Mouse (Mus musculus) midbrain, embryonic 12.5 days (tissue): Measurements from ENCODE around the gene Ccnf. TPM values are rescaled to one million over a fixed set of nuclear protein-coding genes. Genes with fewer than 3 reads are reported as not detected.
A peak's percentile ranks its signal among the peaks of the same experiment; 100 is the strongest.

ENCODE experiments used
- ATAC-seq: fragments of 200-750 bp; cut with Nextera tagmentation; 2 replicates; pipeline ENCODE4 v1.8.0; 2017; ENCODE audit warnings: low read depth, moderate TSS enrichment, moderate library complexity; ENCODE audit not compliant: low FRiP score
- H3K27ac ChIP-seq: fragments of 300-500 bp; sonication (generic); replicated peaks from 2 replicates; pipeline ENCODE4 v1.5.1; 2016; ENCODE audit warnings: mild to moderate bottlenecking
- H3K27me3 ChIP-seq: fragments of 300-500 bp; sonication (generic); 2 replicates; pipeline ENCODE4 v1.6.1; 2016; ENCODE audit warnings: mild to moderate bottlenecking
- H3K36me3 ChIP-seq: fragments of 300-500 bp; sonication (generic); 2 replicates; pipeline ENCODE4 v1.6.1; 2016
- H3K4me1 ChIP-seq: fragments of 300-500 bp; sonication (generic); 2 replicates; pipeline ENCODE4 v1.6.1; 2016
- H3K4me2 ChIP-seq: fragments of 300-500 bp; sonication (generic); replicated peaks from 2 replicates; pipeline ENCODE4 v1.6.1; 2016; ENCODE audit warnings: mild to moderate bottlenecking, moderate library complexity
- H3K4me3 ChIP-seq: fragments of 300-500 bp; sonication (generic); 2 replicates; pipeline ENCODE4 v1.5.1; 2016; ENCODE audit warnings: mild to moderate bottlenecking
- H3K9ac ChIP-seq: fragments of 300-500 bp; sonication (generic); replicated peaks from 2 replicates; pipeline ENCODE4 v1.6.1; 2016; ENCODE audit warnings: mild to moderate bottlenecking, moderate library complexity
- H3K9me3 ChIP-seq: fragments of 300-500 bp; sonication (generic); 2 replicates; pipeline ENCODE4 v1.6.1; 2016; ENCODE audit warnings: mild to moderate bottlenecking
- WGBS: fragments of 180-500 bp; shearing (Covaris S2); methylation state at CpG from one replicate; pipeline ENCODE4 v1.1.7; 2016; 5-methylcytosine and 5-hydroxymethylcytosine counted together
- polyA plus RNA-seq: library from polyadenylated mRNA; unstranded; fragments of >200 nt; fragmentation: Nextera tagmentation; extraction: Ambion mirVana; gene quantifications from 2 replicates; pipeline ENCODE4 v1.2.1, GENCODE M21; 2016

The Ccnf gene
- 76.5 and 77.3 TPM in 2 replicates for polyA plus RNA-seq

GRCm38 (mm10) chr17:24251320-24252069, at the start of gene Ccnf:
Gene Ccnf (minus strand): TSS chr17:24251484.
- peak within 1 kb of the TSS; percentile 75 for H3K27ac ChIP-seq

GRCm38 (mm10) chr17:24300651-24301050, 49.4 kb upstream of the Ccnf start:
- no peak for ATAC-seq
- no peaks in the 10 kb centered on the region for H3K36me3 ChIP-seq
- 88% methylated on average over 4 of the region's 4 CpGs for WGBS
- H3K27ac ChIP-seq: no peak overlapping the region
- no peak overlapping the region for H3K4me2 ChIP-seq
- H3K4me1 ChIP-seq: no peaks in the 10 kb centered on the region
- H3K4me3 ChIP-seq: no peak overlapping the region
- no peaks in the 10 kb centered on the region for H3K9me3 ChIP-seq
- H3K9ac ChIP-seq: no peak overlapping the region
- no peaks in the 10 kb centered on the region for H3K27me3 ChIP-seq

More at GRCm38 (mm10) chr17:24251320-24252069, at the start of gene Ccnf:
- no peaks in the 10 kb centered on the region for H3K27me3 ChIP-seq
- peak; percentile 100 for ATAC-seq
- WGBS: under 1% methylated on average over 47 of the region's 48 CpGs
- H3K4me2 ChIP-seq: peak within 1 kb of the TSS; percentile 75
- H3K36me3 ChIP-seq: peaks cover 18% of the 10 kb centered on the region
- H3K9me3 ChIP-seq: no peaks in the 10 kb centered on the region
- peaks cover 10% of the 10 kb centered on the region for H3K4me1 ChIP-seq
- H3K4me3 ChIP-seq: peak within 1 kb of the TSS; percentile 78
- peak within 1 kb of the TSS; percentile 81 for H3K9ac ChIP-seq

GRCm38 (mm10) chr17:24289338-24289737, 38.1 kb upstream of the Ccnf start:
- no peak for ATAC-seq
- Histone ChIP-seq H3K9me3 (no peaks in the 10 kb centered on the region), H3K27me3 (no peaks in the 10 kb centered on the region), H3K36me3 (no peaks in the 10 kb centered on the region), H3K27ac (no peak overlapping the region), H3K4me3 (no peak overlapping the region), H3K4me2 (no peak overlapping the region), H3K4me1 (no peaks in the 10 kb centered on the region), H3K9ac (no peak overlapping the region)
- 83% methylated on average over 5 of the region's 5 CpGs for WGBS

GRCm38 (mm10) chr17:24288477-24288876, 37.2 kb upstream of the Ccnf start:
- Histone ChIP-seq H3K27me3 (no peaks in the 10 kb centered on the region), H3K9ac (no peak overlapping the region), H3K36me3 (no peaks in the 10 kb centered on the region), H3K9me3 (no peaks in the 10 kb centered on the region), H3K4me3 (no peak overlapping the region), H3K4me1 (no peaks in the 10 kb centered on the region), H3K27ac (no peak overlapping the region), H3K4me2 (no peak overlapping the region)
- WGBS: 87% methylated on average over 9 of the region's 9 CpGs
- ATAC-seq: no peak

- 72% methylated on average over 3 of the region's 3 CpGs for WGBS
Measured at GRCm38 (mm10) chr17:24285680-24286079, 34.4 kb upstream of the Ccnf start.

GRCm38 (mm10) chr17:24283266-24283818, 32.1 kb upstream of the Ccnf start:
- H3K27ac ChIP-seq: no peak overlapping the region
- H3K36me3 ChIP-seq: no peaks in the 10 kb centered on the region
- 82% methylated on average over 9 of the region's 9 CpGs for WGBS
- H3K4me1 ChIP-seq: no peaks in the 10 kb centered on the region
- no peak overlapping the region for H3K4me2 ChIP-seq
- H3K4me3 ChIP-seq: no peak overlapping the region
- H3K9ac ChIP-seq: no peak overlapping the region
- no peak for ATAC-seq
- H3K9me3 ChIP-seq: no peaks in the 10 kb centered on the region
- no peaks in the 10 kb centered on the region for H3K27me3 ChIP-seq

More at GRCm38 (mm10) chr17:24285680-24286079, 34.4 kb upstream of the Ccnf start:
- ATAC-seq: no peak
- no peak overlapping the region for H3K4me2 ChIP-seq
- no peaks in the 10 kb centered on the region for H3K9me3 ChIP-seq
- H3K9ac ChIP-seq: no peak overlapping the region
- no peak overlapping the region for H3K27ac ChIP-seq
- no peaks in the 10 kb centered on the region for H3K27me3 ChIP-seq
- H3K4me3 ChIP-seq: no peak overlapping the region
- no peaks in the 10 kb centered on the region for H3K4me1 ChIP-seq
- H3K36me3 ChIP-seq: no peaks in the 10 kb centered on the region

GRCm38 (mm10) chr17:24282637-24283036, 31.4 kb upstream of the Ccnf start:
- no peaks in the 10 kb centered on the region for H3K27me3 ChIP-seq
- H3K9me3 ChIP-seq: no peaks in the 10 kb centered on the region
- H3K4me3 ChIP-seq: no peak overlapping the region
- no peak overlapping the region for H3K9ac ChIP-seq
- WGBS: 71% methylated on average over 4 of the region's 4 CpGs
- ATAC-seq: no peak
- no peaks in the 10 kb centered on the region for H3K4me1 ChIP-seq
- H3K36me3 ChIP-seq: no peaks in the 10 kb centered on the region
- no peak overlapping the region for H3K27ac ChIP-seq
- no peak overlapping the region for H3K4me2 ChIP-seq

GRCm38 (mm10) chr17:24279907-24280306, 28.6 kb upstream of the Ccnf start:
- whole genome bisulfite sequencing: 84% methylated on average over 4 of the region's 4 CpGs
- no peak overlapping the region for H3K4me3 ChIP-seq
- no peak for ATAC-seq

GRCm38 (mm10) chr17:24267133-24267532, 15.8 kb upstream of the Ccnf start:
- Histone ChIP-seq H3K36me3 (no peaks in the 10 kb centered on the region), H3K9me3 (0 out of 2 replicates have a peak, but pooled peaks cover 2% of the 10 kb centered on the region), H3K4me3 (no peak overlapping the region), H3K27ac (no peak overlapping the region), H3K4me2 (no peak overlapping the region), H3K27me3 (no peaks in the 10 kb centered on the region), H3K4me1 (no peaks in the 10 kb centered on the region), H3K9ac (no peak overlapping the region)
- WGBS: 81% methylated on average over 1 of the region's 1 CpGs
- ATAC-seq: no peak

More at GRCm38 (mm10) chr17:24279907-24280306, 28.6 kb upstream of the Ccnf start:
- Histone ChIP-seq H3K9me3 (no peaks in the 10 kb centered on the region), H3K9ac (no peak overlapping the region), H3K4me2 (no peak overlapping the region), H3K4me1 (no peaks in the 10 kb centered on the region), H3K27me3 (no peaks in the 10 kb centered on the region), H3K27ac (no peak overlapping the region), H3K36me3 (no peaks in the 10 kb centered on the region)

- H3K4me3 ChIP-seq: no peak overlapping the region
- no peaks in the 10 kb centered on the region for H3K4me1 ChIP-seq
- no peaks in the 10 kb centered on the region for H3K36me3 ChIP-seq
- H3K27ac ChIP-seq: no peak overlapping the region
- H3K4me2 ChIP-seq: no peak overlapping the region
- H3K27me3 ChIP-seq: no peaks in the 10 kb centered on the region
- H3K9me3 ChIP-seq: no peaks in the 10 kb centered on the region
- 94% methylated on average over 2 of the region's 2 CpGs for WGBS
- H3K9ac ChIP-seq: no peak overlapping the region
- no peak for ATAC-seq
Measured at GRCm38 (mm10) chr17:24264766-24265165, 13.5 kb upstream of the Ccnf start.

- H3K9me3 ChIP-seq: no peaks in the 10 kb centered on the region
- H3K4me2 ChIP-seq: no peak overlapping the region
- no peaks in the 10 kb centered on the region for H3K36me3 ChIP-seq
- H3K4me1 ChIP-seq: no peaks in the 10 kb centered on the region
- H3K27me3 ChIP-seq: no peaks in the 10 kb centered on the region
- 73% methylated on average over 4 of the region's 4 CpGs for WGBS
- H3K9ac ChIP-seq: no peak overlapping the region
- H3K4me3 ChIP-seq: no peak overlapping the region
- no peak for ATAC-seq
- H3K27ac ChIP-seq: no peak overlapping the region
Measured at GRCm38 (mm10) chr17:24260516-24260915, 9.2 kb upstream of the Ccnf start.

GRCm38 (mm10) chr17:24259702-24260101, 8.4 kb upstream of the Ccnf start:
- Histone ChIP-seq H3K4me2 (no peak overlapping the region), H3K36me3 (no peaks in the 10 kb centered on the region), H3K9ac (no peak overlapping the region), H3K4me3 (no peak overlapping the region), H3K9me3 (no peaks in the 10 kb centered on the region), H3K4me1 (no peaks in the 10 kb centered on the region), H3K27ac (no peak overlapping the region), H3K27me3 (no peaks in the 10 kb centered on the region)
- ATAC-seq: no peak
- 84% methylated on average over 5 of the region's 5 CpGs for WGBS
